Mouse (Mus musculus) c-Kit-positive CD71-positive TER-119-positive erythroid progenitor cells, embryonic 14.5 days (primary cell): ENCODE data around the gene Pcnx3.

Source experiments
- DNase-seq: peaks from one replicate; pipeline ENCODE4 v3.0.0-alpha.2; 2013; ENCODE audit warnings: low spot score

Pcnx3 gene

GRCm38 (mm10) chr19:5688200-5689087 lies at the start of gene Pcnx3, which contains the start of gene Map3k11:
Pcnx3 (minus strand) TSS chr19:5688908.
Map3k11 (plus strand) TSS chr19:5688742.
- peak; percentile 96 for DNase-seq

- no peak for DNase-seq
These were observed 45.6 kb upstream of the Pcnx3 start for GRCm38 (mm10) chr19:5734325-5734724.

GRCm38 (mm10) chr19:5731264-5731978 lies 42.7 kb upstream of the Pcnx3 start:
- DNase-seq, result peak; percentile 85

- no peak for DNase-seq
These were observed 41.8 kb upstream of the Pcnx3 start for GRCm38 (mm10) chr19:5730314-5731186.

- peak; percentile 86 for DNase-seq
These were observed 40.7 kb upstream of the Pcnx3 start, which contains the start of gene Fam89b for GRCm38 (mm10) chr19:5729444-5729815. Fam89b (minus strand) TSS chr19:5729653.

- no peak for DNase-seq
These were observed 40.1 kb upstream of the Pcnx3 start for GRCm38 (mm10) chr19:5728631-5729443.

- peak; percentile 87 for DNase-seq
These were observed 39.0 kb upstream of the Pcnx3 start for GRCm38 (mm10) chr19:5727701-5728100.

- DNase-seq, result peak; percentile 90
These were observed 38.4 kb upstream of the Pcnx3 start for GRCm38 (mm10) chr19:5726961-5727578.

GRCm38 (mm10) chr19:5725767-5726515 lies 37.2 kb upstream of the Pcnx3 start, which contains the start of gene Ehbp1l1:
Ehbp1l1 (minus strand) TSS chr19:5726317.
- DNase-seq, result peak; percentile 74

- peak; percentile 40 for DNase-seq
These were observed 36.5 kb upstream of the Pcnx3 start for GRCm38 (mm10) chr19:5725029-5725707.

- peak; percentile 83 for DNase-seq
These were observed 35.8 kb upstream of the Pcnx3 start for GRCm38 (mm10) chr19:5724549-5724941.

- no peak for DNase-seq
These were observed 35.3 kb upstream of the Pcnx3 start for GRCm38 (mm10) chr19:5723934-5724548.

- DNase-seq, result peak; percentile 77
These were observed 34.2 kb upstream of the Pcnx3 start for GRCm38 (mm10) chr19:5722848-5723425.

- DNase-seq, result no peak
These were observed 32.5 kb upstream of the Pcnx3 start for GRCm38 (mm10) chr19:5721233-5721632.

- DNase-seq, result no peak
These were observed 28.2 kb upstream of the Pcnx3 start for GRCm38 (mm10) chr19:5716955-5717354.

- DNase-seq, result no peak
These were observed 27.3 kb upstream of the Pcnx3 start for GRCm38 (mm10) chr19:5715793-5716688.

GRCm38 (mm10) chr19:5713730-5714129 lies 25.0 kb upstream of the Pcnx3 start:
- DNase-seq, result no peak
